Mouse (Mus musculus): ENCODE measurements around the gene Aqp3. TPM values are rescaled to one million over a fixed set of nuclear protein-coding genes. Genes with fewer than 3 reads are reported as not detected.
A peak's percentile ranks its signal among the peaks of the same experiment; 100 is the strongest.

Aqp3 gene
- total and polyA plus RNA-seq, 3 experiments = 0.12 to 0.42 TPM; not detected in 1

DNA sequence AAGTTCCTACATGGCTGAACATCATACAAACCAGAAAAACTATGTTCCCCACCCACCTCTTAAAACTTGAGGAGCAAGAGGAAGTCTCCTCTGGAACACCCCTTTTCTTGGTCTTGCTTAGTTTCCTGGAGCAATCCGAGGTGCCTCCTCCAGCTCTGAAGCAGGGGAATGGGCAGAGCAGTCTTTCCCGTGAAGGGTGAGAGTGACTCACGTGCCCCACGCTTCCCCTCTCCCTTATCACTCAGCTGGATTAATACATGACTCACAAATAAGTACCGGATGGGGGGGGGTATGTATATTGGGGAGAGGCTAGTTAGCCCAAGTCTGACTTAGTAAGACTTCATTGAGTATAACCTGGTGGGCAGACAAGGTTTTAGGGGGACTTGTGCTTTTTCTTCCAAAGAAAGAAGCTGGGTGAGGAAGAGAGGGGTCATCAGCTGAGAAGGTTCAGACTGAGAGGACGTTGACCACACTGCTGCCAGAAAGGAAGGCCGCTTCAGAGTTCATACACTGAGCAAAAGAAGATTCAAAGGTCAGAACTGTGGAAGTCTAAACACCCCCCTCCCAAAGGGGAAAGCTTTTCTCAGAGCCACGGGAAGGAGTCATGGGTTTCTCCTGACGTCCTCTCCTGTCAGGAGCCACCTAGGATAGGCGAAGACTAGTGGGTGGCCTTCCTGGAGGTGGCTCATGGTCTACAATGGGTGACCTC lies 10.9 kb upstream of the Aqp3 start:
- Histone ChIP-seq H3K36me3 (ENCODE audit: control insufficient read depth in 1 of 2, insufficient read depth in 2 of 2, low read length in 2 of 2) (peaks cover 0 to 8% of the 10 kb centered on the region in 2 experiments; a peak in 2 of 4 replicates), H3K27me3 (ENCODE audit: control insufficient read depth in 1 of 2, insufficient read depth in 2 of 2, low read length in 2 of 2) (no peaks in the 10 kb centered on the region), H3K4me1 (ENCODE audit: control insufficient read depth in 1 of 2, insufficient read depth in 2 of 2, low read length in 2 of 2) (peaks cover 3 to 14% of the 10 kb centered on the region in 2 experiments; a peak in 3 of 4 replicates), H3K9ac (ENCODE audit: control insufficient read depth, low read depth, low read length, poor library complexity, severe bottlenecking) (peak overlapping the region; percentile 24; the same call in 1 of the 2 replicates), H3K27ac (ENCODE audit: control insufficient read depth, low read depth, low read length) (0 out of 2 replicates have a peak overlapping the region, but pooled peaks have one; percentile 10), H3K4me3 (ENCODE audit: control insufficient read depth in 1 of 2, insufficient read depth in 1 of 2, low read depth in 2 of 2, low read length in 2 of 2) (peak overlapping the region in 1 of 2 experiments; percentile 13; a peak in 1 of 4 replicates), H3K79me2 (ENCODE audit: control insufficient read depth, insufficient read depth, low read length, poor library complexity) (no peaks in the 10 kb centered on the region), H3K9me3 (replicated peaks; ENCODE audit: insufficient read depth, low read length) (no peaks in the 10 kb centered on the region)
- TF ChIP-seq MYB (IDR thresholded peaks at IDR 0.05; ENCODE audit: low read depth, low read length) (no peak), POLR2AphosphoS5 (IDR thresholded peaks at IDR 0.05; ENCODE audit: borderline replicate concordance, low read depth, low read length) (no peak), MAFK (IDR thresholded peaks at IDR 0.05; ENCODE audit: borderline replicate concordance, low read depth, low read length) (no peak), SMC3 (IDR thresholded peaks at IDR 0.05; ENCODE audit: low read depth, low read length) (no peak), SIN3A (IDR thresholded peaks at IDR 0.05; ENCODE audit: low read length) (peak; percentile 46; the same call in 1 of the 2 replicates), ETS1 (IDR thresholded peaks at IDR 0.05; ENCODE audit: low read depth, low read length) (peak; percentile 89), NELFE (IDR thresholded peaks at IDR 0.05; ENCODE audit: low read depth, low read length) (no peak), TCF12 (IDR thresholded peaks at IDR 0.05; ENCODE audit: low read depth, low read length) (no peak), EP300 (IDR thresholded peaks at IDR 0.05; ENCODE audit: low read depth in 1 of 2, low read length in 2 of 2) (peak; percentile 19 to 28; a peak in 2 of 4 replicates), GATA1 (IDR thresholded peaks at IDR 0.05; ENCODE audit: low read depth, low read length) (peak; percentile 60), CTCF (IDR thresholded peaks at IDR 0.05 in 2 of 3, conservative IDR thresholded peaks at IDR 0.05 in 1 of 3; ENCODE audit: control insufficient read depth in 1 of 3, insufficient read depth in 1 of 3, low read depth in 2 of 3, low read length in 3 of 3, poor library complexity in 1 of 3, severe bottlenecking in 1 of 3) (no peak), ZKSCAN1 (IDR thresholded peaks at IDR 0.05; ENCODE audit: low read depth, low read length) (no peak), RAD21 (IDR thresholded peaks at IDR 0.05; ENCODE audit: low read depth, low read length) (no peak), TBP (IDR thresholded peaks at IDR 0.05; ENCODE audit: low read depth, low read length) (no peak), JUND (IDR thresholded peaks at IDR 0.05; ENCODE audit: low read depth, low read length) (no peak), UBTF (IDR thresholded peaks at IDR 0.05; ENCODE audit: borderline replicate concordance, insufficient read depth, low read depth, low read length) (no peak), HCFC1 (IDR thresholded peaks at IDR 0.05; ENCODE audit: low read depth, low read length) (no peak), MYC (IDR thresholded peaks at IDR 0.05; ENCODE audit: low read depth, low read length) (no peak), MEF2A (IDR thresholded peaks at IDR 0.05; ENCODE audit: extremely low read depth, insufficient replicate concordance, low read depth, low read length, poor library complexity, severe bottlenecking) (no peak), GABPA (IDR thresholded peaks at IDR 0.05; ENCODE audit: low read depth, low read length) (no peak), USF1 (IDR thresholded peaks at IDR 0.05; ENCODE audit: low read depth, low read length) (peak; percentile 58), POLR2A (IDR thresholded peaks at IDR 0.05; ENCODE audit: control insufficient read depth in 1 of 2, insufficient read depth in 1 of 2, low read depth in 1 of 2, low read length in 2 of 2, poor library complexity in 1 of 2) (no peak), BHLHE40 (IDR thresholded peaks at IDR 0.05; ENCODE audit: borderline replicate concordance, low read depth, low read length) (peak; percentile 97), MXI1 (IDR thresholded peaks at IDR 0.05; ENCODE audit: low read depth, low read length) (0 out of 2 replicates have a peak, but pooled peaks have one; percentile 31), ZC3H11A (IDR thresholded peaks at IDR 0.05; ENCODE audit: low read depth, low read length) (no peak)
- peak; percentile 66 for DNase-seq (ENCODE audit: low read depth, low spot score)

Data from MEL (cell line).